Mouse (Mus musculus) forebrain, embryonic 13.5 days (tissue): Measurements from ENCODE around the gene Exo1. TPM values are rescaled to one million over a fixed set of nuclear protein-coding genes. Genes with fewer than 3 reads are reported as not detected.

Source experiments
- polyA plus RNA-seq: library from polyadenylated mRNA; unstranded; fragments of >200 nt; fragmentation: Nextera tagmentation; extraction: Ambion mirVana; gene quantifications from 2 replicates; pipeline ENCODE4 v1.2.1, GENCODE M21; 2015

Gene Exo1
- polyA plus RNA-seq, 1 experiment from 2014 or later = 63.4 TPM

Other genes with a start within 250 kb of the Exo1 start
- gene Opn3, start 187.8 kb upstream of the Exo1 start, polyA plus RNA-seq = 4.8 and 5.6 TPM in 2 replicates
- gene Chml, start 187.7 kb upstream of the Exo1 start, polyA plus RNA-seq = 2.5 and 2.6 TPM in 2 replicates
- gene Wdr64, start 182.0 kb upstream of the Exo1 start, polyA plus RNA-seq = not detected in 2 replicates
- 0.16 and 0.18 TPM in 2 replicates for gene Gm38100, start 39.7 kb downstream of the Exo1 start, polyA plus RNA-seq
- gene Rbm8a2, start 98.5 kb downstream of the Exo1 start, polyA plus RNA-seq = 0.54 and 0.78 TPM in 2 replicates